Mouse (Mus musculus) G1E (cell line): ENCODE results near the gene Pkd1l1. TPM values are rescaled to one million over a fixed set of nuclear protein-coding genes. Genes with fewer than 3 reads are reported as not detected.

ENCODE experiments used
- ATAC-seq: 2 replicates; pipeline ENCODE4 v1.8.0; 2016; ENCODE audit warnings: mild to moderate bottlenecking; ENCODE audit not compliant: insufficient number of reproducible peaks, poor library complexity, low FRiP score, severe bottlenecking; ENCODE audit errors: extremely low read depth
- DNase-seq: peaks from one replicate; pipeline ENCODE4 v3.0.0; 2012; ENCODE audit warnings: low spot score
- H3K27me3 ChIP-seq: 2 replicates; pipeline ENCODE4 v1.6.1; 2012; ENCODE audit warnings: mild to moderate bottlenecking, low read length, inconsistent platforms; ENCODE audit not compliant: insufficient read depth
- H3K36me3 ChIP-seq: replicated peaks from 2 replicates; pipeline ENCODE3; 2012; ENCODE audit warnings: mild to moderate bottlenecking, inconsistent platforms
- H3K4me1 ChIP-seq: 2 replicates; pipeline ENCODE4 v1.6.1; 2012; ENCODE audit warnings: low read depth, low read length, inconsistent platforms, mixed read lengths; ENCODE audit not compliant: insufficient read depth
- H3K4me3 ChIP-seq: 2 replicates; pipeline ENCODE4 v1.5.1; 2012; ENCODE audit warnings: low read depth, mild to moderate bottlenecking, inconsistent platforms, low read length, moderate library complexity, mixed read lengths
- H3K9me3 ChIP-seq: replicated peaks from 2 replicates; pipeline ENCODE4 v1.6.1; 2012; ENCODE audit warnings: inconsistent platforms
- CTCF ChIP-seq: IDR thresholded peaks from 2 replicates; pipeline ENCODE4 v1.5.1; 2012; ENCODE audit warnings: low read depth, low read length, inconsistent platforms, mixed read lengths
- GATA1 ChIP-seq: IDR thresholded peaks from 2 replicates; pipeline ENCODE4 v1.6.1; 2012; ENCODE audit warnings: borderline replicate concordance, low read length, inconsistent platforms, mixed read lengths
- GATA2 ChIP-seq: IDR thresholded peaks from 2 replicates; pipeline ENCODE4 v1.6.1; 2012; ENCODE audit warnings: low read depth, low read length, inconsistent platforms, borderline replicate concordance
- POLR2AphosphoS5 ChIP-seq: IDR thresholded peaks from 2 replicates; pipeline ENCODE4 v1.6.1; 2012; ENCODE audit warnings: low read depth, low read length, inconsistent platforms; ENCODE audit not compliant: insufficient replicate concordance
- TAL1 ChIP-seq: conservative IDR thresholded peaks from 2 replicates; pipeline ENCODE4 v1.6.1; 2012; ENCODE audit warnings: low read depth, low read length, inconsistent platforms, mixed read lengths
- polyA plus RNA-seq: library from polyadenylated mRNA; stranded (reverse); fragments of >175 nt; gene quantifications from 2 replicates; pipeline ENCODE4 v1.2.3, GENCODE M21; 2012
- total RNA-seq, 2 experiments: library from RNA; stranded (forward) in 1 of 2; stranded (reverse) in 1 of 2; fragments of 200-1000 nt in 1 of 2; fragments of >200 nt in 1 of 2; fragmentation: Nextera tagmentation in 1 of 2; gene quantifications; 2 replicates each; pipeline ENCODE4 v1.2.3; 2014 to 2017

Gene Pkd1l1
- total and polyA plus RNA-seq, 3 experiments = 0.16 TPM; not detected in 2

- no peak for DNase-seq
- Histone ChIP-seq H3K27me3 (no peaks in the 10 kb centered on the region; the same call in 1 of the 2 replicates), H3K4me3 (no peak overlapping the region), H3K9me3 (no peaks in the 10 kb centered on the region), H3K36me3 (no peaks in the 10 kb centered on the region), H3K4me1 (no peaks in the 10 kb centered on the region)
- no peak for ATAC-seq
- TF ChIP-seq TAL1 = no peak
- no peak for TF ChIP-seq GATA1
Measured at GRCm38 (mm10) chr11:8836176-8836575, 136.9 kb downstream of the Pkd1l1 start.

GRCm38 (mm10) chr11:8834121-8834520 lies 138.9 kb downstream of the Pkd1l1 start:
- Histone ChIP-seq H3K9me3 (no peaks in the 10 kb centered on the region), H3K4me1 (no peaks in the 10 kb centered on the region)
- no peak for DNase-seq

GRCm38 (mm10) chr11:8830551-8830950 lies 142.5 kb downstream of the Pkd1l1 start:
- TF ChIP-seq GATA2 (no peak), GATA1 (no peak), POLR2AphosphoS5 (no peak), CTCF (no peak), TAL1 (no peak)
- H3K4me1 ChIP-seq = no peaks in the 10 kb centered on the region
- no peak for ATAC-seq
- H3K27me3 ChIP-seq = peaks cover 2% of the 10 kb centered on the region; the same call in 1 of the 2 replicates
- no peaks in the 10 kb centered on the region for H3K9me3 ChIP-seq
- H3K4me3 ChIP-seq = no peak overlapping the region
- no peak for DNase-seq
- no peaks in the 10 kb centered on the region for H3K36me3 ChIP-seq

More at GRCm38 (mm10) chr11:8834121-8834520, 138.9 kb downstream of the Pkd1l1 start:
- no peak overlapping the region for H3K4me3 ChIP-seq
- H3K36me3 ChIP-seq = no peaks in the 10 kb centered on the region
- no peak for TF ChIP-seq TAL1
- no peaks in the 10 kb centered on the region; the same call in 1 of the 2 replicates for H3K27me3 ChIP-seq
- no peak for ATAC-seq

- Histone ChIP-seq H3K27me3 (peaks cover 2% of the 10 kb centered on the region; the same call in 1 of the 2 replicates), H3K4me1 (no peaks in the 10 kb centered on the region), H3K4me3 (no peak overlapping the region), H3K36me3 (no peaks in the 10 kb centered on the region), H3K9me3 (no peaks in the 10 kb centered on the region)
- TF ChIP-seq POLR2AphosphoS5 (no peak), GATA1 (no peak), CTCF (no peak), GATA2 (no peak), TAL1 (no peak)
- ATAC-seq = no peak
- DNase-seq = no peak
Measured at GRCm38 (mm10) chr11:8829561-8829960, 143.5 kb downstream of the Pkd1l1 start.

GRCm38 (mm10) chr11:8828836-8829526 lies 144.1 kb downstream of the Pkd1l1 start:
- Histone ChIP-seq H3K9me3 (no peaks in the 10 kb centered on the region), H3K4me1 (no peaks in the 10 kb centered on the region), H3K36me3 (no peaks in the 10 kb centered on the region), H3K4me3 (no peak overlapping the region), H3K27me3 (peaks cover 2% of the 10 kb centered on the region; the same call in 1 of the 2 replicates)
- DNase-seq (no peak), ATAC-seq (no peak)
- TF ChIP-seq GATA2 (no peak), POLR2AphosphoS5 (no peak), CTCF (no peak), TAL1 (no peak), GATA1 (no peak)

GRCm38 (mm10) chr11:8826609-8827008 lies 146.5 kb downstream of the Pkd1l1 start:
- peaks cover 2% of the 10 kb centered on the region; the same call in 1 of the 2 replicates for H3K27me3 ChIP-seq
- no peaks in the 10 kb centered on the region for H3K36me3 ChIP-seq
- ATAC-seq = no peak
- H3K4me3 ChIP-seq = no peak overlapping the region
- TF ChIP-seq GATA1 (no peak), TAL1 (no peak), CTCF (no peak), GATA2 (no peak), POLR2AphosphoS5 (no peak)
- no peaks in the 10 kb centered on the region for H3K4me1 ChIP-seq
- no peaks in the 10 kb centered on the region for H3K9me3 ChIP-seq
- DNase-seq = no peak

- no peak for TF ChIP-seq GATA2
- no peak for TF ChIP-seq POLR2AphosphoS5
- no peak for TF ChIP-seq TAL1
- TF ChIP-seq CTCF = no peak
- TF ChIP-seq GATA1 = no peak
Measured at GRCm38 (mm10) chr11:8826046-8826445, 147.0 kb downstream of the Pkd1l1 start.

More at GRCm38 (mm10) chr11:8826046-8826445, 147.0 kb downstream of the Pkd1l1 start:
- Histone ChIP-seq H3K4me3 (no peak overlapping the region), H3K9me3 (no peaks in the 10 kb centered on the region), H3K27me3 (peaks cover 2% of the 10 kb centered on the region; the same call in 1 of the 2 replicates), H3K36me3 (no peaks in the 10 kb centered on the region), H3K4me1 (no peaks in the 10 kb centered on the region)
- no peak for ATAC-seq
- no peak for DNase-seq
